Mouse (Mus musculus) kidney, postnatal 0 days (tissue): ENCODE measurements around the gene Brd1. TPM values are rescaled to one million over a fixed set of nuclear protein-coding genes. Genes with fewer than 3 reads are reported as not detected.

Experiments used
- ATAC-seq: fragments of 200-750 bp; cut with Nextera tagmentation; replicated peaks from 2 replicates; pipeline ENCODE4 v1.8.0; 2017; ENCODE audit warnings: low read depth, moderate number of reproducible peaks, moderate TSS enrichment, moderate library complexity; ENCODE audit not compliant: low FRiP score
- DNase-seq: peaks from one replicate; pipeline ENCODE4 v3.0.0-alpha.2; 2016; ENCODE audit warnings: low spot score
- H3K27ac ChIP-seq: fragments of 300-500 bp; sonication (generic); 2 replicates; pipeline ENCODE4 v1.5.1; 2014; ENCODE audit warnings: mild to moderate bottlenecking
- H3K27me3 ChIP-seq: fragments of 300-500 bp; sonication (generic); 2 replicates; pipeline ENCODE4 v1.6.1; 2014; ENCODE audit warnings: low read length, mixed read lengths; ENCODE audit not compliant: insufficient read depth
- H3K36me3 ChIP-seq: fragments of 300-500 bp; sonication (generic); 2 replicates; pipeline ENCODE4 v1.6.1; 2014; ENCODE audit warnings: low read length, mixed read lengths; ENCODE audit not compliant: insufficient read depth
- H3K4me1 ChIP-seq: fragments of 300-500 bp; sonication (generic); replicated peaks from 2 replicates; pipeline ENCODE4 v1.6.1; 2014; ENCODE audit warnings: antibody characterized with exemption, low read length, mixed read lengths; ENCODE audit not compliant: insufficient read depth
- H3K4me2 ChIP-seq: fragments of 300-500 bp; sonication (generic); 2 replicates; pipeline ENCODE4 v1.6.1; 2014; ENCODE audit warnings: mild to moderate bottlenecking, low read length, moderate library complexity, mixed read lengths
- H3K4me3 ChIP-seq: fragments of 300-500 bp; sonication (generic); replicated peaks from 2 replicates; pipeline ENCODE4 v1.5.1; 2014; ENCODE audit warnings: low read depth, low read length
- H3K9ac ChIP-seq: fragments of 300-500 bp; sonication (generic); 2 replicates; pipeline ENCODE4 v1.6.1; 2014; ENCODE audit warnings: low read depth, low read length
- H3K9me3 ChIP-seq: fragments of 300-500 bp; sonication (generic); replicated peaks from 2 replicates; pipeline ENCODE4 v1.6.1; 2016; ENCODE audit warnings: low read length, inconsistent platforms, mixed read lengths
- CTCF ChIP-seq: IDR thresholded peaks from 2 replicates; pipeline ENCODE4 v1.5.1; 2016; ENCODE audit warnings: antibody characterized with exemption, low read depth, mild to moderate bottlenecking, moderate library complexity
- WGBS: fragments of 180-500 bp; shearing (Covaris S2); extraction: QIAGEN DNeasy Blood & Tissue Kit; methylation state at CpG from one replicate; pipeline ENCODE4 v1.1.7; 2014; 5-methylcytosine and 5-hydroxymethylcytosine counted together
- polyA plus RNA-seq: library from polyadenylated mRNA; unstranded; fragments of >200 nt; fragmentation: Nextera tagmentation; extraction: Ambion mirVana; gene quantifications from 2 replicates; pipeline ENCODE4 v1.2.1, GENCODE M21; 2015

Brd1 gene
- polyA plus RNA-seq, 1 experiment from 2014 or later = 16.9 TPM

DNA sequence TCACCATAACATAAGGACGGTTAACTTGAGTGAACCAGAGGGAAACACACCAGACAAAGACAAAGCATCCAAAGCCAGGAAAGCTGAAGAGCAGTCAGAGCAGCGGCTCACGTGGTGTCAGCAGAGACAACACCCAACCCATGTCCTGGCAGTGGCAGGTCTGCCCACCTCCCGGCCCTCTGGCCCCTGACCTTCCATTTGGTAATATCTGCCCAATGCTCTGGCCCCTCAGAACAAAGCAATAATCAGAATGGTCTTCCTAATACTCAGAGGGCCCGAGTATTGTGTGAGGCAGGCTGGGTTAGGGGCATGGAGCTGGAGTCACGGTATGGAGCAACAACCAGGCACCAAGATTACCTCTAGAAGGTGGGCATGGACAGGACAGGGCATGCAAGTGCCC, 10.8 kb downstream of the Brd1 start:
- WGBS = 81% methylated on average over 6 of the region's 6 CpGs
- DNase-seq = no peak
- ATAC-seq = no peak
- Histone ChIP-seq H3K4me2 (no peak overlapping the region), H3K27me3 (no peaks in the 10 kb centered on the region), H3K9me3 (no peaks in the 10 kb centered on the region), H3K36me3 (peaks cover 38% of the 10 kb centered on the region; the same call in 1 of the 2 replicates), H3K4me3 (no peak overlapping the region), H3K9ac (no peak overlapping the region), H3K4me1 (no peaks in the 10 kb centered on the region), H3K27ac (no peak overlapping the region)
- no peak for TF ChIP-seq CTCF

DNA sequence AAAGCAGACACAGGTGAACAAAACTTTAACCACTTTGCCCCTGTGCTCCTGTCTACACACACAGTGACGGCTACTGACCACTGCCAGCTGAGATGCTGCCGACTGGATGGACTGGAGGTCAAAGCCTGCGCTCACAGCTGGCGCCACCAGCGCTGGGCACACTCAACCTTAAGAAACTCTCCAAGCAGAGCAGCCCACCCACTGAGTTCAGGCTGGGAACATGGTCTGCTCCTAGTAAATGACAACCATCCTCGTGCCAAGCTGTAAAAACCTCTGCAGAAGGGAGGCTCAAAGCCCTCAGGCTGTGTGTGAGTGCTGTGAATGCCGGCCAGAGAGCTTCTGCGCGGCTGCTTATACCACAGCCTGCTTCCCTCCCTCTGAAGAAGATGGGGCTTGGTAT, 16.8 kb downstream of the Brd1 start:
- no peak; the same call in 1 of the 2 replicates for ATAC-seq
- H3K36me3 ChIP-seq = peaks cover 50% of the 10 kb centered on the region
- DNase-seq = no peak
- H3K27ac ChIP-seq = no peak overlapping the region
- H3K4me1 ChIP-seq = no peaks in the 10 kb centered on the region
- no peak overlapping the region for H3K4me2 ChIP-seq
- 57% methylated on average over 9 of the region's 9 CpGs for WGBS
- no peaks in the 10 kb centered on the region for H3K27me3 ChIP-seq
- H3K4me3 ChIP-seq = no peak overlapping the region
- TF ChIP-seq CTCF = no peak
- no peak overlapping the region for H3K9ac ChIP-seq
- H3K9me3 ChIP-seq = no peaks in the 10 kb centered on the region

DNA sequence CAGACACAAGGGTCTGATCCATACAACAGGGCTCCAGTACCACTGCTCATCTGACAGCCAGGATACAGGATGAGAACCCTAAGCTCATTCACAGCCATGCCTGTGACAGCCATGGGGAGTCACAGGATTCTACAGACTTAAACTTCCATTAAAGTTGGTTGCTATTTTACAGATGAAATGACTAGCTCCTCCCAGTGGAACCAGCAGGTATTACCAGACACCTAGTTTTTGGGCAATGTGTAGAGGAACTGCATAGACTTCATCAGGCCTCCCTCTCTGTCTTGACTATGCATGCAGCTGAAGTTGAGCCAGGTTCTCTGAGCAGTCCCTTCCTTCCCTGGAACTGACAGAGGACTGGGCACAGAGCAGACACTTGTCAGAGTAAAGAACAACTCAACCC, 17.7 kb downstream of the Brd1 start:
- peak; percentile 55 for TF ChIP-seq CTCF
- H3K4me2 ChIP-seq = no peak overlapping the region
- peak; percentile 46 for DNase-seq

DNA sequence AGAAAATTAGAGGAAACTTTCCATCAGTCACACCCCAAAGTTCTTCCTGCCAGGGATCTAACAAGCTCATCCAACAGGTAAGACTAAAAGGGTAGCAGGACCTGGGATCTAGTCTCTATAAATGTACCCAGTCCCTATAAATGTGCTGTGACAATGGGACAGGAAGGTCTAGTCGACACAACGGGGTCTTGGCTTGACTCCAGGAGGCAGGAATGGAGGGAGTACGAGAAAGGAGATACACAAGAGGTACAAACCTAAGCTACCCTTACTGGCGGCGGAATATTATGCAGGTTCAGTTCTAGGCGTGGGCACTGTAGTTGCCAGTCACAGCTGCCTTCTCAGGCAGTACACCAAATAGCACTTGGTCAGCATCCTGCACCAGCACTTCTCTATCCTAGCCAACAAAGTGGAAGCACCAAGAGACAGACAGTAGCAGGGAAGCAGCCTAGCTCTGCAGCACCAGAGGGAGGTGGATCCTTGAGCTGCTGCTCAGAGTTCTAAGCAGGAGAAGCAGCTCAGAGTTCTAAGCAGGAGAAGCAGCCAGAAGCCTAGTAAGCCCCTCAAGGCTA, 19.9 kb downstream of the Brd1 start:
- Histone ChIP-seq H3K4me3 (no peak overlapping the region), H3K27ac (no peak overlapping the region), H3K4me1 (no peaks in the 10 kb centered on the region), H3K4me2 (no peak overlapping the region), H3K9ac (no peak overlapping the region), H3K27me3 (no peaks in the 10 kb centered on the region), H3K9me3 (no peaks in the 10 kb centered on the region), H3K36me3 (peaks cover 65% of the 10 kb centered on the region)
- WGBS = 81% methylated on average over 6 of the region's 6 CpGs
- ATAC-seq (no peak), DNase-seq (no peak)
- no peak for TF ChIP-seq CTCF

More for the DNA sequence above, 17.7 kb downstream of the Brd1 start:
- H3K27me3 ChIP-seq = no peaks in the 10 kb centered on the region
- H3K4me1 ChIP-seq = no peaks in the 10 kb centered on the region
- H3K27ac ChIP-seq = no peak overlapping the region
- H3K9ac ChIP-seq = no peak overlapping the region
- H3K9me3 ChIP-seq = no peaks in the 10 kb centered on the region
- peaks cover 54% of the 10 kb centered on the region for H3K36me3 ChIP-seq
- ATAC-seq = no peak
- H3K4me3 ChIP-seq = no peak overlapping the region

DNA sequence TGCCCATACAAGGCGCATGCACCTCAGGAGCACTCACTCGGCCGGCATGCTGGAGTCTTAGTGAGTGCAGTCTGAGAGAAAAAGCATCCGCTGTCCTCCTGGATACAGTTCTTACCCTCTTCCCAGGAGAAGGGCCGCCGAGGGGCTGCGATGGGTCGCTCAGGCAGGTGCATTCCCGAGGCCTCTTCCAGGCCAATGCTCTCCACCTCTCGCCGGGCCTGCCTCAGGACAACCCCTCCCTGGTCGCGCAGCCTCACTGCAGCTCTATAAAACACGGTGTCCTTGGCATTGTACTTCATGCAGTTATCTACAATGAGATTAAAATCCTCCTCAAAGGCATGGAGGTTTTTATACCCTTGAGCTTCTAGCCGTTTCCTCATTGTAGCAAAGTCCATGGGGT, 21.5 kb downstream of the Brd1 start:
- H3K27ac ChIP-seq = no peak overlapping the region
- DNase-seq (no peak), ATAC-seq (no peak)
- H3K4me2 ChIP-seq = no peak overlapping the region
- H3K27me3 ChIP-seq = no peaks in the 10 kb centered on the region
- no peaks in the 10 kb centered on the region for H3K9me3 ChIP-seq
- H3K36me3 ChIP-seq = peaks cover 80% of the 10 kb centered on the region
- no peak overlapping the region for H3K4me3 ChIP-seq
- TF ChIP-seq CTCF = no peak
- H3K9ac ChIP-seq = no peak overlapping the region
- H3K4me1 ChIP-seq = no peaks in the 10 kb centered on the region
- 95% methylated on average over 15 of the region's 15 CpGs for WGBS

DNA sequence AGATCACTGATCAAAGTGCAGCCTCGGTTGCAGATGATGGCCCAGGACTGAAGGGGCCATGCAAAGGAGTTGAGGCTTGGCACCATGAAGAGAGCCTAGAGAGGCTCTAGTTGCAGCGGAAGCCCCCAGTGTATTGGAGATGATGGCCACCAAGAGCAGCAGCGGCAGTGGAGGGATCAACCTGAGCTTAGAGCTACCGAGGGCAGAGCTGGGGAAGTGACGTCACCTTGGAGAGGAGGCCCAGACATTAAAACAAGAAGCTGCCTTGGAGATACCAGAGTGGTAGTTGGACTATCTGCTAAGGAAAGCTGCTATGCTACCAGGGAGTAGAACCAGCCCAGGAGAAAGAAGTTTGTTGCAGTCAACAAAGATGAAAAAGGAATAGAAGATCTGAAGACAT, 24.2 kb downstream of the Brd1 start:
- peaks cover 86% of the 10 kb centered on the region for H3K36me3 ChIP-seq
- no peak for TF ChIP-seq CTCF
- H3K27ac ChIP-seq = no peak overlapping the region
- no peak overlapping the region for H3K4me3 ChIP-seq
- H3K27me3 ChIP-seq = no peaks in the 10 kb centered on the region
- no peak overlapping the region for H3K9ac ChIP-seq
- ATAC-seq = no peak
- WGBS = 93% methylated on average over 5 of the region's 5 CpGs
- H3K4me1 ChIP-seq = no peaks in the 10 kb centered on the region
- no peaks in the 10 kb centered on the region for H3K9me3 ChIP-seq
- DNase-seq = no peak
- no peak overlapping the region for H3K4me2 ChIP-seq
